Mouse (Mus musculus) hindbrain, embryonic 16.5 days (tissue): ENCODE data around the gene Cyp26c1. TPM values are rescaled to one million over a fixed set of nuclear protein-coding genes. Genes with fewer than 3 reads are reported as not detected.

ENCODE experiments used
- ATAC-seq: fragments of 200-750 bp; cut with Nextera tagmentation; 2 replicates; pipeline ENCODE4 v1.8.0; 2017; ENCODE audit warnings: moderate TSS enrichment, moderate library complexity
- H3K27ac ChIP-seq: fragments of 300-500 bp; sonication (generic); 2 replicates; pipeline ENCODE4 v1.5.1; 2014; ENCODE audit warnings: low read depth, mild to moderate bottlenecking, control low read depth, low read length, moderate library complexity
- H3K27me3 ChIP-seq: fragments of 300-500 bp; sonication (generic); replicated peaks from 2 replicates; pipeline ENCODE4 v1.6.1; 2014; ENCODE audit warnings: low read length; ENCODE audit not compliant: control insufficient read depth, insufficient read depth
- H3K36me3 ChIP-seq: fragments of 300-500 bp; sonication (generic); 2 replicates; pipeline ENCODE4 v1.6.1; 2014; ENCODE audit warnings: mild to moderate bottlenecking, low read length, moderate library complexity, mixed read lengths; ENCODE audit not compliant: control insufficient read depth, insufficient read depth
- H3K4me1 ChIP-seq: fragments of 300-500 bp; sonication (generic); 2 replicates; pipeline ENCODE4 v1.6.1; 2014; ENCODE audit warnings: low read depth, low read length; ENCODE audit not compliant: control insufficient read depth, insufficient read depth
- H3K4me2 ChIP-seq: fragments of 300-500 bp; sonication (generic); 2 replicates; pipeline ENCODE4 v1.6.1; 2014; ENCODE audit warnings: mild to moderate bottlenecking, low read length, control low read depth, moderate library complexity
- H3K4me3 ChIP-seq: fragments of 300-500 bp; sonication (generic); 2 replicates; pipeline ENCODE4 v1.5.1; 2014; ENCODE audit warnings: mild to moderate bottlenecking, low read length, control low read depth, moderate library complexity
- H3K9ac ChIP-seq: fragments of 300-500 bp; sonication (generic); 2 replicates; pipeline ENCODE4 v1.6.1; 2014; ENCODE audit warnings: low read depth, mild to moderate bottlenecking, control low read depth, low read length, moderate library complexity
- H3K9me3 ChIP-seq: fragments of 300-500 bp; sonication (generic); 2 replicates; pipeline ENCODE4 v1.6.1; 2014; ENCODE audit warnings: mild to moderate bottlenecking, low read length, moderate library complexity; ENCODE audit not compliant: control insufficient read depth
- WGBS: fragments of 180-500 bp; shearing (Covaris S2); extraction: QIAGEN DNeasy Blood & Tissue Kit; methylation state at CpG from one replicate; pipeline ENCODE4 v1.1.7; 2014; 5-methylcytosine and 5-hydroxymethylcytosine counted together
- polyA plus RNA-seq: library from polyadenylated mRNA; unstranded; fragments of >200 nt; fragmentation: Nextera tagmentation; extraction: Ambion mirVana; gene quantifications from 2 replicates; pipeline ENCODE4 v1.2.1, GENCODE M21; 2015

Cyp26c1 gene
- polyA plus RNA-seq, 1 experiment from 2014 or later = not detected

GRCm38 (mm10) chr19:37696603-37697334 is 11.4 kb downstream of the Cyp26c1 start:
- Histone ChIP-seq H3K9ac (no peak overlapping the region), H3K4me2 (peak overlapping the region; percentile 62), H3K9me3 (no peaks in the 10 kb centered on the region; the same call in 1 of the 2 replicates), H3K27me3 (peaks cover 86% of the 10 kb centered on the region), H3K27ac (no peak overlapping the region), H3K4me1 (peaks cover 29% of the 10 kb centered on the region), H3K36me3 (no peaks in the 10 kb centered on the region), H3K4me3 (peak overlapping the region; percentile 39)
- 3% methylated on average over 22 of the region's 22 CpGs for WGBS
- ATAC-seq = no peak

DNA sequence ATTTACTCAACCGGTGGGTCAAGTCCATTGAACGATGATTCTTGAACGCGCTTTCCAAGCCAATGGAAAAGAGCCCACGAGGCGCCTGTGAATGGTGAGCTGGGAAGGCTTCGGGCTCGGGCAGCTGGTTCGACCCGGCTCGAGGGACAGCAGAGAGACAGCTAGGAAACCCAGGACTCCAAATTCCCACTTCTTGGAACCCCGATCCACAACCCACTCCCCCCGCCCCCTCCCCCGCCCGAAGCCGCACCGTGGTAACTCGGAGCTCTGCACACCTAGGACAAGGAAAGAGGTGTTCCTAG is 11.9 kb downstream of the Cyp26c1 start:
- no peaks in the 10 kb centered on the region; the same call in 1 of the 2 replicates for H3K9me3 ChIP-seq
- H3K4me3 ChIP-seq = peak overlapping the region; percentile 39
- H3K4me1 ChIP-seq = peaks cover 29% of the 10 kb centered on the region
- no peak overlapping the region for H3K27ac ChIP-seq
- H3K27me3 ChIP-seq = peaks cover 86% of the 10 kb centered on the region
- no peaks in the 10 kb centered on the region for H3K36me3 ChIP-seq
- ATAC-seq = no peak
- H3K4me2 ChIP-seq = peak overlapping the region; percentile 62
- no peak overlapping the region for H3K9ac ChIP-seq
- WGBS = 1% methylated on average over 18 of the region's 18 CpGs

DNA sequence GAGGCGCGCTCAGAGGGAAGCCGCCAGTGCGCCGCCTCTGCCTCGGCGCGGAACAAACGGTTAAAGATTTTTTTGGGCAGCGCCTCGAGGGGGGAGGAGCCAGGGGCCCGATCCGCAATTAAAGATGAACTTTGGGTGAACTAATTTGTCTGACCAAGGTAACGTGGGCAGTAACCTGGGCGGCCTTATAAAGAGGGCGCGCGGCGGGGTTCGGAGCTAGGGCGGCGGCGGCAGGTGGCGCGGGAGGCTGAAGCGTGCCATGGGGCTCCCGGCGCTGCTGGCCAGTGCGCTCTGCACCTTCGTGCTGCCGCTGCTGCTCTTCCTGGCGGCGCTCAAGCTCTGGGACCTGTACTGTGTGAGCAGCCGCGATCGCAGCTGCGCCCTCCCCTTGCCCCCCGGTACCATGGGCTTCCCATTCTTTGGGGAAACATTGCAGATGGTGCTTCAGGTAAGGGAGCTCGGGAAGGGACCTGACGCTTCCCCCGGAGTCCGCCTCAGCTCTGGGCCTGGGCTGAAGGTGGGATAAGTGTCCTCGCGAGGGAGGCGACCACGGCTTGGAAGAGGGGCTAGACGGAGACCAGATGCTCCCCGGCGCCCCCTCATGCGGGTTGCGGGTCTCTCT is 12.4 kb downstream of the Cyp26c1 start, which contains the start of gene Cyp26a1:
TSS of gene Cyp26a1 (plus strand) at position 148 of the 622 bp plus-strand sequence.
- peak within 1 kb of the TSS; percentile 11 for H3K9ac ChIP-seq

DNA sequence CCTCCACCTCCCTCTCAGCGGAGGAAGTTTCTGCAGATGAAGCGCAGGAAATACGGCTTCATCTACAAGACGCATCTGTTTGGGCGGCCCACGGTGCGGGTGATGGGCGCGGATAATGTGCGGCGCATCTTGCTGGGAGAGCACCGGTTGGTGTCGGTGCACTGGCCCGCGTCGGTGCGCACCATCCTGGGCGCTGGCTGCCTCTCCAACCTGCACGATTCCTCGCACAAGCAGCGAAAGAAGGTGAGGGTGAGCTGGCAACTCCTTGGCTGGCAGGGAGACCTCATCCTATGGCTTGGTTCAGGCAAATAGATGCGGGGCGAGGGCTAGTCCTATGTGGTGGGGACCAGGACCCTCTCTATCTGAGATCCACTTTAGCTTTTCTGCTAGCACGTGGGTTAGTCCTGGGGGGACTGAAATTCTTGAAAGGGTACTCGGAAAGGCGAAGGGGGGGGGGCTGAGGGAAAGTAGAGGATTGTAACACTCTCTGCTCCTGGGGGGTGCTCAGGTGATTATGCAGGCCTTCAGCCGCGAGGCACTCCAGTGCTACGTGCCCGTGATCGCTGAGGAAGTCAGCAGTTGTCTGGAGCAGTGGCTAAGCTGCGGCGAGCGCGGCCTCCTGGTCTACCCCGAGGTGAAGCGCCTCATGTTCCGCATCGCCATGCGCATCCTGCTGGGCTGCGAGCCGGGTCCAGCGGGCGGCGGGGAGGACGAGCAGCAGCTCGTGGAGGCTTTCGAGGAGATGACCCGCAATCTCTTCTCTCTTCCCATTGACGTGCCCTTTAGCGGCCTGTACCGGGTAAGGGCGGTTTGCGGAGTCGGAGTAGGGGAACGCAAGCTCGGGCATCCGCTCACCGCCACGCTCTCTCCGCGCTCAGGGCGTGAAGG is 13.1 kb downstream of the Cyp26c1 start:
- peak overlapping the region; percentile 62 for H3K4me2 ChIP-seq
- peaks cover 87% of the 10 kb centered on the region for H3K27me3 ChIP-seq
- no peak overlapping the region for H3K27ac ChIP-seq
- no peaks in the 10 kb centered on the region for H3K36me3 ChIP-seq
- H3K9ac ChIP-seq = no peak overlapping the region
- ATAC-seq = 0 out of 2 replicates have a peak, but pooled peaks have one; percentile 32
- peaks cover 23% of the 10 kb centered on the region for H3K4me1 ChIP-seq
- 1% methylated on average over 61 of the region's 63 CpGs for WGBS
- H3K4me3 ChIP-seq = peak overlapping the region; percentile 39
- H3K9me3 ChIP-seq = no peaks in the 10 kb centered on the region; the same call in 1 of the 2 replicates

More for the DNA sequence above, 12.4 kb downstream of the Cyp26c1 start, which contains the start of gene Cyp26a1:
- no peak within 1 kb of the TSS for H3K27ac ChIP-seq
- peak within 1 kb of the TSS; percentile 39 for H3K4me3 ChIP-seq
- peaks cover 26% of the 10 kb centered on the region for H3K4me1 ChIP-seq
- 0 out of 2 replicates have a peak, but pooled peaks have one; percentile 13 for ATAC-seq
- H3K9me3 ChIP-seq = no peaks in the 10 kb centered on the region; the same call in 1 of the 2 replicates
- no peaks in the 10 kb centered on the region for H3K36me3 ChIP-seq
- peak within 1 kb of the TSS; percentile 62 for H3K4me2 ChIP-seq
- under 1% methylated on average over 51 of the region's 51 CpGs for WGBS
- H3K27me3 ChIP-seq = peaks cover 86% of the 10 kb centered on the region

DNA sequence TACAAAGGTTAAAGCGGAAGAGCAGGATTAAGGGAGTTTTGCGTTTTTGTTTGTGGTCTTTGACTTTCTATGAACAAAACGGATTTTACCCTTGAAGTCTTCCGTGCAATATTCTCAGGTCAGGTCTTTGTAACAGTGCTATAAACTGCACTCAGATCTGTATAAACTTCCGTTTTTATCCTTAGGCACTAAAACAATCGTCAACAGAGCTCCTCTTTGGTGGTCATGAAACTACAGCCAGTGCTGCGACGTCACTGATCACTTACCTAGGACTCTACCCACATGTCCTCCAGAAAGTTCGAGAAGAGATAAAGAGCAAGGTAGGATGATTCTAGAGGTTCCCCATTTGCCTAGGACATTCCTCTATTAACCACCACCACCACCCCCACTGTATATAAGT is 14.3 kb downstream of the Cyp26c1 start:
- Histone ChIP-seq H3K27me3 (peaks cover 76% of the 10 kb centered on the region), H3K36me3 (no peaks in the 10 kb centered on the region), H3K9ac (no peak overlapping the region), H3K4me2 (no peak overlapping the region), H3K27ac (no peak overlapping the region), H3K4me1 (peaks cover 23% of the 10 kb centered on the region), H3K9me3 (no peaks in the 10 kb centered on the region; the same call in 1 of the 2 replicates), H3K4me3 (no peak overlapping the region)
- WGBS = 15% methylated on average over 9 of the region's 9 CpGs
- ATAC-seq = no peak

- H3K9ac ChIP-seq = no peak overlapping the region
- peaks cover 16% of the 10 kb centered on the region for H3K4me1 ChIP-seq
- no peak overlapping the region for H3K4me2 ChIP-seq
- 61% methylated on average over 21 of the region's 21 CpGs for WGBS
- no peak overlapping the region for H3K27ac ChIP-seq
- no peak for ATAC-seq
- no peaks in the 10 kb centered on the region; the same call in 1 of the 2 replicates for H3K9me3 ChIP-seq
- peaks cover 50% of the 10 kb centered on the region for H3K27me3 ChIP-seq
- H3K36me3 ChIP-seq = no peaks in the 10 kb centered on the region
- no peak overlapping the region for H3K4me3 ChIP-seq
Observed at GRCm38 (mm10) chr19:37702377-37703076, 17.1 kb downstream of the Cyp26c1 start.

DNA sequence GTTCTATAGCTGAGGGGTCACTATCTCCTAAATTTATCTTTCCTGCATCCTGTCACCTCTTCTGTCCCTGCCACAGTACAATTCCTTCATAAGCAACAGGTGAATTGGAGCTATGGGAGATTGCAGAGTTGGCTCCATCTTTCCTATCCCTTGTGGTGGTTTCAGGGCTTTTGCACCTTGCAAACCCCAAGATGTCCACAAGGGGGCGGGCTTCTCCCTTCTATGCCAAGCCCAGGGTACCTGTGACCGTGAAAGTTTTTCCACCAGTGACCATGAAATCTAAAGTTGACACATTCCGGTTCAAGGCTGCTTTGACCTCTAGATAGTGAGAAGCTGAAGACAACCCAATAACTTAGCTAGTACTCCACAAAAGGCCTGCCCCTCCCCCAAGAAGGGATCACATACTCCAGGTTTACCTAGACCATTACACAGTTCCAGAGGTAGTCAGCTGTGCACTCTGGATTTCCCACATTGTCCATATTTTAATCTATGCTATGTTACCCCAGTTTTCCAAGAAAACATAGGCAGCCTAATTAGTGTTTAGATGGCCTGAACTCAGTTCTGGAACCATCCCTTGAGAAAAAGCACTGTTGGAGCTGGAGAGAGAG is 18.6 kb downstream of the Cyp26c1 start:
- Histone ChIP-seq H3K27me3 (peaks cover 37% of the 10 kb centered on the region), H3K27ac (no peak overlapping the region), H3K4me3 (no peak overlapping the region), H3K9me3 (no peaks in the 10 kb centered on the region), H3K9ac (no peak overlapping the region), H3K36me3 (no peaks in the 10 kb centered on the region), H3K4me2 (no peak overlapping the region), H3K4me1 (peaks cover 1% of the 10 kb centered on the region; the same call in 1 of the 2 replicates)
- WGBS = 7% methylated on average over 3 of the region's 3 CpGs
- ATAC-seq = peak; percentile 52

DNA sequence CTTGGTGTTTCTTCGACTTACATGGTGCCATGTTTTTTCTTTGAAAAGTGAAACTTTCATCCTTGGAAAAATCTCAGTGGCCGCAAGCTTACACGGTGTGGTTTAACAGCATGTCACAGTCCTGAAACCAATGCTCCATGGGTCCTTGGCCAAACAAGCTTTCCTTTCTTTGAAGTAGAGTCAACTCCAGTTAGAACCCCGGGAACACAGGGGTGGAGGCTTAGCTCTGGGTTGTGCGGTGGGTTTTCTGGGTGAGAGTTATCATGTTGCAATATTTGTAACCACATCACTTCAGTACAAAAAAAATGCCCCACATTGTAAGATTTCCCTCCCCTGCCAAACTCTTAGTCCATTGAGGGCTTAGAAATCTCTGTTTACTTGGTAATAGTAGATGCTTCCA is 20.3 kb downstream of the Cyp26c1 start:
- Histone ChIP-seq H3K27me3 (peaks cover 23% of the 10 kb centered on the region), H3K9ac (no peak overlapping the region), H3K4me2 (no peak overlapping the region), H3K36me3 (no peaks in the 10 kb centered on the region), H3K4me1 (no peaks in the 10 kb centered on the region), H3K27ac (no peak overlapping the region), H3K4me3 (no peak overlapping the region), H3K9me3 (no peaks in the 10 kb centered on the region; the same call in 1 of the 2 replicates)
- ATAC-seq = no peak
- 90% methylated on average over 5 of the region's 5 CpGs for WGBS
